Mouse (Mus musculus) forebrain, embryonic 15.5 days (tissue): ENCODE results near the gene Olfr901. TPM values are rescaled to one million over a fixed set of nuclear protein-coding genes. Genes with fewer than 3 reads are reported as not detected.
"Not testable (repeated sequence)": the region's sequence is repeated elsewhere in the genome, so short reads cannot be mapped to it uniquely, and the experiment has no call there.

Experiments used
- ATAC-seq: fragments of 200-750 bp; cut with Nextera tagmentation; replicated peaks from 2 replicates; pipeline ENCODE4 v1.8.0; 2017; ENCODE audit warnings: mild to moderate bottlenecking, moderate TSS enrichment, moderate library complexity
- H3K27ac ChIP-seq: fragments of 300-500 bp; sonication (generic); replicated peaks from 2 replicates; pipeline ENCODE4 v1.5.1; 2015; ENCODE audit warnings: mild to moderate bottlenecking, inconsistent platforms
- H3K27me3 ChIP-seq: fragments of 300-500 bp; sonication (generic); 2 replicates; pipeline ENCODE4 v1.6.1; 2015; ENCODE audit warnings: inconsistent platforms
- H3K36me3 ChIP-seq: fragments of 300-500 bp; sonication (generic); 2 replicates; pipeline ENCODE4 v1.6.1; 2015; ENCODE audit warnings: mild to moderate bottlenecking, inconsistent platforms
- H3K4me1 ChIP-seq: fragments of 300-500 bp; sonication (generic); 2 replicates; pipeline ENCODE4 v1.6.1; 2015; ENCODE audit warnings: inconsistent platforms
- H3K4me2 ChIP-seq: fragments of 300-500 bp; sonication (generic); replicated peaks from 2 replicates; pipeline ENCODE4 v1.6.1; 2015; ENCODE audit warnings: mild to moderate bottlenecking, inconsistent platforms
- H3K4me3 ChIP-seq: fragments of 300-500 bp; sonication (generic); 2 replicates; pipeline ENCODE4 v1.5.1; 2015; ENCODE audit warnings: mild to moderate bottlenecking, inconsistent platforms
- H3K9ac ChIP-seq: fragments of 300-500 bp; sonication (generic); replicated peaks from 2 replicates; pipeline ENCODE4 v1.6.1; 2015; ENCODE audit warnings: mild to moderate bottlenecking, inconsistent platforms
- H3K9me3 ChIP-seq: fragments of 300-500 bp; sonication (generic); 2 replicates; pipeline ENCODE4 v1.6.1; 2016; ENCODE audit warnings: inconsistent platforms
- WGBS: fragments of 180-500 bp; shearing (Covaris S2); methylation state at CpG from one replicate; pipeline ENCODE4 v1.1.7; 2015; ENCODE audit warnings: mixed read lengths; 5-methylcytosine and 5-hydroxymethylcytosine counted together
- polyA plus RNA-seq: library from polyadenylated mRNA; unstranded; fragments of >200 nt; fragmentation: Nextera tagmentation; extraction: Ambion mirVana; gene quantifications from 2 replicates; pipeline ENCODE4 v1.2.1, GENCODE M21; 2015

Olfr901 gene
- polyA plus RNA-seq: not detected in 2 replicates

DNA sequence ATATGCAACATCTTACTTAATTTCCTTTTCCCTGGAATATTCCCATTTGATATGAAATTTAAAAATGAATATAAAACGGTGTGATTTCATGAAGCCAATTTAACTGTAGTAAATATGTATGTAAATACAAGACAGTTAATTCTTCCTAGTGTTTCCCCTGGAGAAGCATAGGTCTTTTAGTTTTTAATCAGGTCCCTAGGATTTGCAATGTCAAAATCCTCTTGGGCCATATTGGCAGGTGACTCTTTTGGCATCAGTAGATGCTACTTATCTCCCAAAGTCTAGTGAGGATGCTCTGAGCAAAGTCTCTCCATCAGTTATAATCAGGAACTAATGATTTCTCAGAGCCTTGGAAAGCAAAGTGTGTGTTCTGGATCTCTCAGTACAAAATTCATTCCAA, at the start of gene Olfr901:
Olfr901 (plus strand) TSS at position 301 of the 400 bp plus-strand sequence.
- Histone ChIP-seq H3K36me3 (no peaks in the 10 kb centered on the region), H3K4me2 (no peak within 1 kb of the TSS), H3K4me1 (no peaks in the 10 kb centered on the region), H3K4me3 (no peak within 1 kb of the TSS), H3K27me3 (no peaks in the 10 kb centered on the region), H3K27ac (no peak within 1 kb of the TSS), H3K9me3 (no peaks in the 10 kb centered on the region), H3K9ac (no peak within 1 kb of the TSS)
- WGBS: 85% methylated on average over 1 of the region's 1 CpGs
- no peak for ATAC-seq

DNA sequence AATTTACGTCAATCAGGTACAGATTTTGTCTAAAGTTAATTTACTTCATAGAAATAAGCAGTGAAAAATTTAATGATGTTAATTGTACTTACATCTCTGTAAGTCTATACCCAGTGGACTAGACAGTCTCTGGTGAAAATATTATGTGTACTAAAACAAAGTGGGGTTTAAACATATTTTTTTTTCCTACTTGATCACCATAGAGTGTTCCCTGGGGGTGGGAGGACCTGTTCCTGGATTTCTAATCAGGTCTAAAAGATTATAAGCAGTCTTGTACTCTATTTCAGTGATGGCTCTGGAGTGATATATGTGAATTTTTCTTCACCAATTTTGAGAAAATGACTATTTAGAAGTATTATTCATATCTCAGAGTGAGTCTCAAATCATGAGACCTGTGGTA, 27.9 kb upstream of the Olfr901 start, which contains the start of gene Olfr147:
Olfr147 (plus strand) TSS at position 301 of the 400 bp plus-strand sequence.
- ATAC-seq: no peak
- Histone ChIP-seq H3K27ac (no peak within 1 kb of the TSS), H3K9me3 (no peaks in the 10 kb centered on the region), H3K4me3 (no peak within 1 kb of the TSS), H3K36me3 (no peaks in the 10 kb centered on the region), H3K27me3 (no peaks in the 10 kb centered on the region), H3K4me2 (no peak within 1 kb of the TSS), H3K4me1 (no peaks in the 10 kb centered on the region), H3K9ac (no peak within 1 kb of the TSS)
- WGBS: 85% methylated on average over 1 of the region's 1 CpGs

DNA sequence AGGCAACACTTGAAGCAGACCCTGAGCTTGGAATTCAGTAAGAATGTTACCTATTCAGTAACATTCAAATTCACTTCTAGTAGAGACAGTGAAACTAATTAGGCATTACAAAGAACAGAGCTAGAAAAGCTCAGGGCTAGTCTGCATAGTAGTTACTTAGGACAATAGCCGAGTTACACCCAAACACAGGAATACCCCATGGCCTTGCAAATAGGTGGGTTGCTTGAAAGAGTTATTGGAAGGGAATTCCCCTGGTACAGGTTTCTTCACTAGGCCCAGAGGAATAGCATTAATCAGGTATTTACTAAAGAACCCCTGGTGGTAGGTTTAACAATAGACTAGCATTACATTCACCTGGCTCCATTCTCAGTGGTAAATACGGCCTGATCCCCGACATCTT, 21.8 kb upstream of the Olfr901 start:
- 87% methylated on average over 3 of the region's 3 CpGs for WGBS
- H3K4me2 ChIP-seq, H3K9ac ChIP-seq, H3K4me3 ChIP-seq, H3K9me3 ChIP-seq, H3K27ac ChIP-seq, H3K4me1 ChIP-seq, H3K27me3 ChIP-seq, ATAC-seq, H3K36me3 ChIP-seq: not testable (repeated sequence)

DNA sequence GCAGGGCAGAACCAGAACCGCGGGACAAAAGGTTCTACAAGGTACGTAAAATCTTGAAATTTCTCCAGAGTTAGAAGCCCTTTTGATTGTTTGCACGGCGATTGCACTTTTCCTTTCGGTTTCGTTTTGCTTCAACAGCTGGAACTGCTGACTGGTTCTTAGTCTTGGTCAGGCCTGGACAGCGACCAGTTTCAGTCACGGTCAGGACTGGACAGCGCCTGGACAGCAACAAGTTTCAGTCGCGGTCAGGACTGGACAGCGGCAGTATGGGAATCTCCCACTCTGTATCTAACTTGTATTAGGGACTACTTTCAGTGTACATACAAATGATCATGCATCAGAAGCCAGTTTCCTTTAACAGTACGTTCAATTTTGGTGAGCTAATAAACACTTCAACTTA, 15.8 kb upstream of the Olfr901 start:
- not testable (repeated sequence) for H3K27ac ChIP-seq, H3K4me3 ChIP-seq, H3K9ac ChIP-seq, H3K4me1 ChIP-seq, H3K36me3 ChIP-seq, H3K4me2 ChIP-seq, ATAC-seq, H3K27me3 ChIP-seq, H3K9me3 ChIP-seq
- 96% methylated on average over 14 of the region's 14 CpGs for WGBS

DNA sequence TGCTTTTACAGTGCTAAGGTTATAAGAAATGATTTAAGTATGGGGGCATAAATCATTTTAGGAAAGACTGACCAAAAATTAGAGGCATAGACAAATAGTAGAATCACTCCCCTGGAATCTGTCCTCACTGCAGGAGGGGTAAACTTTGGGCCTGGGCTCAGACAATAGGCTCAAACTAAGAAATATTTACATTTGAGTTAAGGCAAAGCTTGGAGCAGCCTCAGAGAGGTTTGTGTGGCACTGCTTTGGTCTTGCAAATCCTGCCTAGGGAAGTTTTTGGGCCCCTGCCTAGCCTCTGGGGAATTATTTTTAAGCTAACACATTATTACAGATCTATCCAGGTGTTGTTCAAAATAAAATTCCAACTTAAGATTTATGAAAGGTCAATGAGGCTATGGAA, 5.5 kb upstream of the Olfr901 start:
- H3K4me3 ChIP-seq: no peak overlapping the region

DNA sequence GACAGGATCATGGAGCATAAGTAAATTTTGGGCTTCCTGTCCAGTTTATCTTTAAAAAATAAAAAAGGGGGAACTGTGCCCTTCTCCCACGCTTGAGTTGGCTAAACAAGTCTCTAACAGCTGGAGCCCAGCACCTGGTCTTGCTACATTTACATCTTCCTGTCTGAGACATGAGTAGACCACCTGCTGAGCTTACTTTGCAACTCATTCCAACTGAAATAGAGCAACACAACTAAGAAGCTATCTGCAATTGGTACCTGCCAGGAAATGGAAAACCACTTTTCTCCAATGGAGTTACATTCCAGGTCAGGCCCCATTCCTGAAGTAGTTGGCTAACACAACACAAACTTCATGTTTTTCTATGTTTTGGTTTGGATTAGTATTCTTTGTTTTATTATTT, 2.2 kb upstream of the Olfr901 start:
- no peak overlapping the region for H3K4me2 ChIP-seq
- WGBS: 50% methylated on average over 1 of the region's 1 CpGs
- H3K27me3 ChIP-seq: no peaks in the 10 kb centered on the region
- H3K36me3 ChIP-seq: no peaks in the 10 kb centered on the region
- no peak overlapping the region for H3K27ac ChIP-seq
- H3K9ac ChIP-seq: no peak overlapping the region
- no peak for ATAC-seq
- no peak overlapping the region for H3K4me3 ChIP-seq
- H3K9me3 ChIP-seq: no peaks in the 10 kb centered on the region
- no peaks in the 10 kb centered on the region for H3K4me1 ChIP-seq

More for the DNA sequence above, 5.5 kb upstream of the Olfr901 start:
- no peak for ATAC-seq
- no peaks in the 10 kb centered on the region for H3K4me1 ChIP-seq
- H3K27me3 ChIP-seq: no peaks in the 10 kb centered on the region
- no peaks in the 10 kb centered on the region for H3K36me3 ChIP-seq
- H3K27ac ChIP-seq: no peak overlapping the region
- H3K4me2 ChIP-seq: no peak overlapping the region
- H3K9ac ChIP-seq: no peak overlapping the region
- no peaks in the 10 kb centered on the region for H3K9me3 ChIP-seq

DNA sequence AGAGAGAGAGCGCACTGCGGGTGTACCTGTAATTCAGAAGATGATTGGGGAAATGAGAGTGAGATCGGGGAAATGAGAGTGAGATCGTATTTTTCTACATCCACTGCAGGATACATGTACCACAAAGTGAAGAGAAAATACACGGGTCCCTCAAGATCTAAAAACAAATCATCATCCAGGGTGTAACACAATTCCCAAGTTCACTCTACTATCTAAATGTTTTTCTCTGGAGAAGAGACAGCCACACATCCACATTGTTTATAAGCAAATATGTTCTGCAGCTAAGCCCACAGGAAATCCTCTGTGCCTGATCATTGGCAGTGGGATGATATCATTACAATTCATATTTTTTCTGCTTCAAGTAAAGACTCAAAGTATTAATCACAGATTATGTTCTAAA, 18.1 kb downstream of the Olfr901 start, which contains the start of gene Olfr902:
Olfr902 (plus strand) TSS at position 301 of the 400 bp plus-strand sequence.
- no peak within 1 kb of the TSS for H3K4me2 ChIP-seq
- no peaks in the 10 kb centered on the region for H3K9me3 ChIP-seq
- 90% methylated on average over 5 of the region's 5 CpGs for WGBS
- no peaks in the 10 kb centered on the region for H3K4me1 ChIP-seq
- no peak within 1 kb of the TSS for H3K9ac ChIP-seq
- no peaks in the 10 kb centered on the region for H3K36me3 ChIP-seq
- no peak for ATAC-seq
- no peak within 1 kb of the TSS for H3K27ac ChIP-seq
- H3K27me3 ChIP-seq: no peaks in the 10 kb centered on the region
- no peak within 1 kb of the TSS for H3K4me3 ChIP-seq

DNA sequence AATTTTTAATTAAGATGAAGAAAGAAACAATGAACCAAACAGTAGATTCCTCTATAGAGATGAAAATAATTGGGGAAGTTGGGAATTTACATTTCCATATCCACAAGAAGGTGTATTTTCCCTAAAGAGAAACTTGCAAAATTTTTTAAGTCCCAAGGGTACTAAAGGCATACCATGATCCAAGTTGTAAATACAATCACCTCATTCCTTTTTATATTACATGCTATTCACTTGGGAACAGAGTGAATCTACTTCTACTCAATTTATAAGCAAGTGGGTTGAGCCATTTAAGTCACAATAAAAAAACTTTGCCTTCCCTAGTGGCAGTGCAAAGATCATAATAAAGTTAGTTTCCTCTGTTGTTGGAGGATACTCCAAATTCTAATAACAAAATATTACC, 33.6 kb downstream of the Olfr901 start, which contains the start of gene Olfr904:
Olfr904 (plus strand) TSS at position 301 of the 400 bp plus-strand sequence.
- Histone ChIP-seq H3K36me3 (no peaks in the 10 kb centered on the region), H3K27me3 (no peaks in the 10 kb centered on the region), H3K4me1 (no peaks in the 10 kb centered on the region), H3K9ac (no peak within 1 kb of the TSS), H3K4me2 (no peak within 1 kb of the TSS), H3K4me3 (no peak within 1 kb of the TSS), H3K9me3 (no peaks in the 10 kb centered on the region), H3K27ac (no peak within 1 kb of the TSS)
- ATAC-seq: no peak

DNA sequence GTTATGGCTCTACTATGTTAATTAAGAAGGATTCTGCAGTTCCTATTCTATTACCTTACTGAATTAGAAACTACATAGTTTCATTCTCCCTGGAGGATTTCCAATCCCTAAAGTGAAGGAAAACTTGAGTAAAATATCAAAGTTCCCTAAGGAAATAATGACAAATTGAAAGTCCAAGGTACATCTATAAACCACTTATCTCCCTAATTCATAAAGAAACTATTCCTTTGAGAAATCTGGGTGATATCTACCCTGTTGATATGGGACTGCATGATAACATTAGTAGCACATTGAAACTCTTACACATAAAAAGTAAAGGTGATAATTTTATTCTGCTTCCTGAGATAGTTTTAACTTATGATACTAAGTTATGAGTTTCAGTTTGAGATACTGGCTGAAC, 41.6 kb downstream of the Olfr901 start, which contains the start of gene Olfr905:
Olfr905 (plus strand) TSS at position 301 of the 400 bp plus-strand sequence.
- H3K27ac ChIP-seq: no peak within 1 kb of the TSS
- no peaks in the 10 kb centered on the region for H3K4me1 ChIP-seq
- H3K9me3 ChIP-seq: no peaks in the 10 kb centered on the region
- no peak for ATAC-seq
- H3K9ac ChIP-seq: no peak within 1 kb of the TSS
- H3K4me2 ChIP-seq: no peak within 1 kb of the TSS
- no peaks in the 10 kb centered on the region for H3K36me3 ChIP-seq
- H3K4me3 ChIP-seq: no peak within 1 kb of the TSS
- H3K27me3 ChIP-seq: no peaks in the 10 kb centered on the region

Other genes with a start within 250 kb of the Olfr901 start
- not detected in 2 replicates for gene Olfr891, start 248.6 kb upstream of the Olfr901 start, polyA plus RNA-seq
- gene Olfr893, start 221.1 kb upstream of the Olfr901 start, polyA plus RNA-seq: not detected in 2 replicates
- not detected in 2 replicates for gene Olfr894, start 211.4 kb upstream of the Olfr901 start, polyA plus RNA-seq
- gene Olfr143, start 176.7 kb upstream of the Olfr901 start, polyA plus RNA-seq: not detected in 2 replicates
- gene Olfr895, start 161.6 kb upstream of the Olfr901 start, polyA plus RNA-seq: not detected in 2 replicates
- not detected in 2 replicates for gene Olfr896-ps1, start 138.3 kb upstream of the Olfr901 start, polyA plus RNA-seq
- not detected in 2 replicates for gene Olfr25, start 100.4 kb upstream of the Olfr901 start, polyA plus RNA-seq
- not detected in 2 replicates for gene Olfr898, start 81.0 kb upstream of the Olfr901 start, polyA plus RNA-seq
- gene Olfr250, start 62.6 kb upstream of the Olfr901 start, polyA plus RNA-seq: not detected in 2 replicates
- not detected in 2 replicates for gene Olfr251, start 52.4 kb upstream of the Olfr901 start, polyA plus RNA-seq
- not detected in 2 replicates for gene Olfr147, start 27.8 kb upstream of the Olfr901 start, polyA plus RNA-seq
- not detected in 2 replicates for gene Olfr902, start 18.2 kb downstream of the Olfr901 start, polyA plus RNA-seq
- not detected in 2 replicates for gene Olfr904, start 33.7 kb downstream of the Olfr901 start, polyA plus RNA-seq
- not detected in 2 replicates for gene Olfr905, start 41.7 kb downstream of the Olfr901 start, polyA plus RNA-seq
- gene Olfr906, start 57.6 kb downstream of the Olfr901 start, polyA plus RNA-seq: not detected in 2 replicates
- gene Olfr907, start 66.3 kb downstream of the Olfr901 start, polyA plus RNA-seq: not detected in 2 replicates
- gene Olfr911-ps1, start 92.1 kb downstream of the Olfr901 start, polyA plus RNA-seq: not detected in 2 replicates
- gene Olfr910, start 108.4 kb downstream of the Olfr901 start, polyA plus RNA-seq: not detected in 2 replicates
- not detected in 2 replicates for gene Olfr912, start 150.7 kb downstream of the Olfr901 start, polyA plus RNA-seq
- gene Olfr913, start 163.3 kb downstream of the Olfr901 start, polyA plus RNA-seq: not detected in 2 replicates
- not detected in 2 replicates for gene Olfr914, start 175.6 kb downstream of the Olfr901 start, polyA plus RNA-seq
- not detected in 2 replicates for gene Olfr916, start 230.4 kb downstream of the Olfr901 start, polyA plus RNA-seq
- gene Olfr917, start 236.4 kb downstream of the Olfr901 start, polyA plus RNA-seq: not detected in 2 replicates
- gene Olfr918, start 245.1 kb downstream of the Olfr901 start, polyA plus RNA-seq: not detected in 2 replicates